Mouse (Mus musculus) lung, embryonic 14.5 days (tissue): ENCODE results near the gene Gm45717. TPM values are rescaled to one million over a fixed set of nuclear protein-coding genes. Genes with fewer than 3 reads are reported as not detected.
"Not testable (repeated sequence)": the region's sequence is repeated elsewhere in the genome, so short reads cannot be mapped to it uniquely, and the experiment has no call there.

ENCODE experiments used
- ATAC-seq: fragments of 200-750 bp; cut with Nextera tagmentation; 2 replicates; pipeline ENCODE4 v1.8.0; 2017; ENCODE audit warnings: mild to moderate bottlenecking, moderate TSS enrichment, moderate library complexity; ENCODE audit not compliant: insufficient read depth
- DNase-seq: peaks from one replicate; pipeline ENCODE4 v3.0.0-alpha.2; 2015
- H3K27ac ChIP-seq: fragments of 300-500 bp; sonication (generic); 2 replicates; pipeline ENCODE4 v1.5.1; 2014; ENCODE audit warnings: low read depth, mild to moderate bottlenecking, moderate library complexity
- H3K27me3 ChIP-seq: fragments of 300-500 bp; sonication (generic); 2 replicates; pipeline ENCODE4 v1.6.1; 2014; ENCODE audit warnings: low read length, control low read depth; ENCODE audit not compliant: insufficient read depth
- H3K36me3 ChIP-seq: fragments of 300-500 bp; sonication (generic); 2 replicates; pipeline ENCODE4 v1.6.1; 2014; ENCODE audit warnings: control low read depth; ENCODE audit not compliant: insufficient read depth
- H3K4me1 ChIP-seq: fragments of 300-500 bp; sonication (generic); 2 replicates; pipeline ENCODE4 v1.6.1; 2014; ENCODE audit warnings: antibody characterized with exemption, control low read depth; ENCODE audit not compliant: insufficient read depth
- H3K4me2 ChIP-seq: fragments of 300-500 bp; sonication (generic); 2 replicates; pipeline ENCODE4 v1.6.1; 2014; ENCODE audit warnings: mild to moderate bottlenecking
- H3K4me3 ChIP-seq: fragments of 300-500 bp; sonication (generic); 2 replicates; pipeline ENCODE4 v1.5.1; 2014; ENCODE audit warnings: low read depth, low read length
- H3K9ac ChIP-seq: fragments of 300-500 bp; sonication (generic); 2 replicates; pipeline ENCODE4 v1.6.1; 2014
- H3K9me3 ChIP-seq: fragments of 300-500 bp; sonication (generic); 2 replicates; pipeline ENCODE4 v1.6.1; 2016; ENCODE audit warnings: low read depth, low read length, control low read depth
- CTCF ChIP-seq: IDR thresholded peaks from 2 replicates; pipeline ENCODE4 v1.5.1; 2016; ENCODE audit warnings: antibody characterized with exemption, low read depth
- WGBS: fragments of 180-500 bp; shearing (Covaris S2); extraction: QIAGEN DNeasy Blood & Tissue Kit; methylation state at CpG from one replicate; pipeline ENCODE4 v1.1.7; 2014; 5-methylcytosine and 5-hydroxymethylcytosine counted together
- polyA plus RNA-seq: library from polyadenylated mRNA; unstranded; fragments of >200 nt; fragmentation: Nextera tagmentation; extraction: Ambion mirVana; gene quantifications from 2 replicates; pipeline ENCODE4 v1.2.1, GENCODE M21; 2014

Gm45717 gene
- polyA plus RNA-seq, 1 experiment from 2014 or later = not detected

- Histone ChIP-seq H3K9me3 (no peaks in the 10 kb centered on the region), H3K4me3 (no peak overlapping the region), H3K27ac (no peak overlapping the region), H3K9ac (no peak overlapping the region), H3K4me2 (no peak overlapping the region), H3K36me3 (no peaks in the 10 kb centered on the region), H3K27me3 (no peaks in the 10 kb centered on the region), H3K4me1 (no peaks in the 10 kb centered on the region)
- no peak for TF ChIP-seq CTCF
- DNase-seq (no peak), ATAC-seq (no peak)
- WGBS = 55% methylated on average over 5 of the region's 5 CpGs
Measured at GRCm38 (mm10) chr7:140990622-140991021, 34.9 kb upstream of the Gm45717 start.

GRCm38 (mm10) chr7:140990185-140990584, 34.4 kb upstream of the Gm45717 start:
- DNase-seq (no peak), ATAC-seq (no peak)
- Histone ChIP-seq H3K4me1 (no peaks in the 10 kb centered on the region), H3K36me3 (no peaks in the 10 kb centered on the region), H3K4me2 (no peak overlapping the region), H3K9me3 (no peaks in the 10 kb centered on the region), H3K4me3 (no peak overlapping the region), H3K9ac (no peak overlapping the region), H3K27me3 (no peaks in the 10 kb centered on the region), H3K27ac (no peak overlapping the region)
- TF ChIP-seq CTCF = no peak
- WGBS = 54% methylated on average over 6 of the region's 6 CpGs

GRCm38 (mm10) chr7:140989022-140989421, 33.3 kb upstream of the Gm45717 start:
- ATAC-seq (0 out of 2 replicates have a peak, but pooled peaks have one; percentile 24), DNase-seq (no peak)
- no peaks in the 10 kb centered on the region for H3K4me1 ChIP-seq
- no peaks in the 10 kb centered on the region for H3K9me3 ChIP-seq
- no peak overlapping the region for H3K9ac ChIP-seq
- TF ChIP-seq CTCF = no peak
- 72% methylated on average over 4 of the region's 4 CpGs for WGBS
- no peaks in the 10 kb centered on the region for H3K36me3 ChIP-seq
- H3K4me3 ChIP-seq = no peak overlapping the region
- no peak overlapping the region for H3K4me2 ChIP-seq
- H3K27ac ChIP-seq = no peak overlapping the region
- H3K27me3 ChIP-seq = no peaks in the 10 kb centered on the region

GRCm38 (mm10) chr7:140987182-140988138, 31.7 kb upstream of the Gm45717 start:
- no peaks in the 10 kb centered on the region for H3K27me3 ChIP-seq
- no peak for TF ChIP-seq CTCF
- no peak for DNase-seq
- no peak overlapping the region for H3K9ac ChIP-seq
- no peak overlapping the region for H3K4me2 ChIP-seq
- 77% methylated on average over 17 of the region's 17 CpGs for WGBS
- ATAC-seq = no peak
- H3K27ac ChIP-seq = no peak overlapping the region
- no peak overlapping the region for H3K4me3 ChIP-seq
- H3K4me1 ChIP-seq = no peaks in the 10 kb centered on the region
- H3K36me3 ChIP-seq = no peaks in the 10 kb centered on the region
- no peaks in the 10 kb centered on the region for H3K9me3 ChIP-seq

- H3K27ac ChIP-seq = no peak overlapping the region
- no peak for ATAC-seq
- TF ChIP-seq CTCF = no peak
Measured at GRCm38 (mm10) chr7:140982971-140983370, 27.2 kb upstream of the Gm45717 start.

GRCm38 (mm10) chr7:140981704-140982103, 26.0 kb upstream of the Gm45717 start:
- Histone ChIP-seq H3K4me2 (no peak overlapping the region), H3K4me3 (no peak overlapping the region), H3K27ac (no peak overlapping the region), H3K9ac (no peak overlapping the region), H3K27me3 (no peaks in the 10 kb centered on the region), H3K9me3 (no peaks in the 10 kb centered on the region), H3K4me1 (no peaks in the 10 kb centered on the region), H3K36me3 (no peaks in the 10 kb centered on the region)
- TF ChIP-seq CTCF = no peak
- DNase-seq (no peak), ATAC-seq (no peak)
- 89% methylated on average over 8 of the region's 8 CpGs for WGBS

More at GRCm38 (mm10) chr7:140982971-140983370, 27.2 kb upstream of the Gm45717 start:
- Histone ChIP-seq H3K9ac (no peak overlapping the region), H3K4me1 (no peaks in the 10 kb centered on the region), H3K4me2 (no peak overlapping the region), H3K4me3 (no peak overlapping the region), H3K27me3 (no peaks in the 10 kb centered on the region), H3K36me3 (no peaks in the 10 kb centered on the region), H3K9me3 (no peaks in the 10 kb centered on the region)
- WGBS = 80% methylated on average over 7 of the region's 7 CpGs
- no peak for DNase-seq

- ATAC-seq, DNase-seq, H3K9me3 ChIP-seq, H3K36me3 ChIP-seq, H3K4me3 ChIP-seq, H3K4me1 ChIP-seq, H3K9ac ChIP-seq, H3K27ac ChIP-seq, H3K4me2 ChIP-seq, H3K27me3 ChIP-seq: not testable (repeated sequence)
- 84% methylated on average over 9 of the region's 9 CpGs for WGBS
Measured at GRCm38 (mm10) chr7:140976720-140977119, 21.0 kb upstream of the Gm45717 start.
